Mouse (Mus musculus): Measurements from ENCODE around the gene Pelp1. TPM values are rescaled to one million over a fixed set of nuclear protein-coding genes. Genes with fewer than 3 reads are reported as not detected.

The Pelp1 gene
- total and polyA plus RNA-seq, 2 experiments from 2014 or later = 25.5 to 33.7 TPM

DNA sequence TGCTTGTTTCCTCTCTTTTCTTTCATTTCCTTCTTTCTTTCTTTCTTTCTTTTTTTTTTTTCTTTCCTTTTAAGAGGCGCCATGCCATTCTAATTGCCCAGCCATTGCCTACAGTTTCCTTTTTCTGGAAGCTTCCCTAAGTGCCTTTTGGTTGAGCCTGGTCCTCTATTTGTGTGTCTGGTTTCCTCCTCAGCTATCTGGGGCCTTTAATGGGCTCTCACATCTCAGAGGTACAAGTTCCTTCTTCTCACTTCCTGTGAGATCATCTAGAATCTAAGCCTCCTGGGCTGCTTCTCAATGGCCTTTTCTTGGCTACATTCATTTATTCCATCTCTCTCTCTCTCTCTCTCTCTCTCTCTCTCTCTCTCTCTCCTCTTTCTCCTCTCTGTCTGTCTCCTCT lies 37.5 kb upstream of the Pelp1 start:
- Histone ChIP-seq H3K4me2 (ENCODE audit: low read depth, low read length) (no peak overlapping the region), H3K27ac (no peak overlapping the region), H3K36me3 (ENCODE audit: insufficient read depth, low read length) (no peaks in the 10 kb centered on the region), H3K27me3 (ENCODE audit: insufficient read depth, low read length) (no peaks in the 10 kb centered on the region), H3K4me3 (ENCODE audit: low read length) (no peak overlapping the region), H3K4me1 (ENCODE audit: insufficient read depth, low read length) (peaks cover under 1% of the 10 kb centered on the region; the same call in 1 of the 2 replicates), H3K9ac (replicated peaks; ENCODE audit: low read length) (no peak overlapping the region), H3K9me3 (ENCODE audit: low read length) (no peaks in the 10 kb centered on the region)
- no peak for ATAC-seq
- 78% methylated on average over 1 of the region's 1 CpGs for WGBS
- no peak for DNase-seq (ENCODE audit: low spot score)
- TF ChIP-seq CTCF (IDR thresholded peaks at IDR 0.05; ENCODE audit: low read depth) = no peak

- H3K27me3 ChIP-seq (ENCODE audit: insufficient read depth, low read length) = no peaks in the 10 kb centered on the region
- H3K9me3 ChIP-seq (ENCODE audit: low read length) = no peaks in the 10 kb centered on the region
- no peak overlapping the region for H3K4me3 ChIP-seq (ENCODE audit: low read length)
- ATAC-seq (no peak), DNase-seq (ENCODE audit: low spot score) (no peak)
- 51% methylated on average over 3 of the region's 3 CpGs for WGBS
- H3K36me3 ChIP-seq (ENCODE audit: insufficient read depth, low read length) = no peaks in the 10 kb centered on the region
- H3K4me1 ChIP-seq (ENCODE audit: insufficient read depth, low read length) = no peaks in the 10 kb centered on the region
- H3K4me2 ChIP-seq (ENCODE audit: low read depth, low read length) = no peak overlapping the region
- TF ChIP-seq CTCF (IDR thresholded peaks at IDR 0.05; ENCODE audit: low read depth) = no peak
- no peak overlapping the region for H3K27ac ChIP-seq
- no peak overlapping the region for H3K9ac ChIP-seq (replicated peaks; ENCODE audit: low read length)
These were observed 36.9 kb upstream of the Pelp1 start for GRCm38 (mm10) chr11:70446756-70447155.

- 82% methylated on average over 6 of the region's 6 CpGs for WGBS
- Histone ChIP-seq H3K4me2 (ENCODE audit: low read depth, low read length) (no peak overlapping the region), H3K27me3 (ENCODE audit: insufficient read depth, low read length) (no peaks in the 10 kb centered on the region), H3K4me1 (ENCODE audit: insufficient read depth, low read length) (no peaks in the 10 kb centered on the region), H3K36me3 (ENCODE audit: insufficient read depth, low read length) (peaks cover 11% of the 10 kb centered on the region), H3K9me3 (ENCODE audit: low read length) (no peaks in the 10 kb centered on the region), H3K4me3 (ENCODE audit: low read length) (no peak overlapping the region), H3K27ac (no peak overlapping the region), H3K9ac (replicated peaks; ENCODE audit: low read length) (no peak overlapping the region)
- ATAC-seq (no peak), DNase-seq (ENCODE audit: low spot score) (no peak)
- no peak for TF ChIP-seq CTCF (IDR thresholded peaks at IDR 0.05; ENCODE audit: low read depth)
These were observed 34.8 kb upstream of the Pelp1 start for GRCm38 (mm10) chr11:70444667-70445066.

- no peaks in the 10 kb centered on the region for H3K27me3 ChIP-seq (ENCODE audit: insufficient read depth, low read length)
- 81% methylated on average over 3 of the region's 3 CpGs for WGBS
- H3K4me2 ChIP-seq (ENCODE audit: low read depth, low read length) = no peak overlapping the region
- H3K4me1 ChIP-seq (ENCODE audit: insufficient read depth, low read length) = no peaks in the 10 kb centered on the region
- H3K36me3 ChIP-seq (ENCODE audit: insufficient read depth, low read length) = peaks cover 18% of the 10 kb centered on the region
- H3K9ac ChIP-seq (replicated peaks; ENCODE audit: low read length) = no peak overlapping the region
- no peak for TF ChIP-seq CTCF (IDR thresholded peaks at IDR 0.05; ENCODE audit: low read depth)
- no peak overlapping the region for H3K27ac ChIP-seq
- DNase-seq (ENCODE audit: low spot score) (no peak), ATAC-seq (no peak)
- no peak overlapping the region for H3K4me3 ChIP-seq (ENCODE audit: low read length)
- no peaks in the 10 kb centered on the region for H3K9me3 ChIP-seq (ENCODE audit: low read length)
These were observed 34.1 kb upstream of the Pelp1 start for GRCm38 (mm10) chr11:70443964-70444363.

DNA sequence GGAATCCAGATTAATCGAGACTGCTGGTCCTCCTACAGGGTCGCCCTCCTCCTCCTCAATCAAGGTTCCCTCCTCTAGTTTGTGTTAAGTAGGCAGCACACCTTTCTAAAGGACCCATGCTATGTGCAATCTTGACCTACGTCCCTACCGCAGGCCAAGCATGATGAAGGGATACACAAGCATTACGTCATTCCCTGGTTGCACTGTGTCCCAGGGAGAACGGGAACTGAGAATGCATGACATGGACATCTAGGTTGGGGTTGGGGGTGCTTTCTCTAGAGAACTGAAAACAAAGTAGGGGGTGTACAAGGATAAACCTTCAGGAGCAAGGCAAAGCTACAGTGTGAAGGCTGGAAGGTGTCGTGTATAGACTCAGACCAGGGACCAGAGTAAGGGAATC lies 32.1 kb upstream of the Pelp1 start:
- DNase-seq (ENCODE audit: low spot score) = no peak
- Histone ChIP-seq H3K4me1 (ENCODE audit: insufficient read depth, low read length) (no peaks in the 10 kb centered on the region), H3K36me3 (ENCODE audit: insufficient read depth, low read length) (peaks cover 28% of the 10 kb centered on the region), H3K4me2 (ENCODE audit: low read depth, low read length) (no peak overlapping the region), H3K4me3 (ENCODE audit: low read length) (no peak overlapping the region), H3K27me3 (ENCODE audit: insufficient read depth, low read length) (no peaks in the 10 kb centered on the region), H3K9ac (replicated peaks; ENCODE audit: low read length) (no peak overlapping the region), H3K9me3 (ENCODE audit: low read length) (no peaks in the 10 kb centered on the region), H3K27ac (no peak overlapping the region)
- no peak for TF ChIP-seq CTCF (IDR thresholded peaks at IDR 0.05; ENCODE audit: low read depth)
- WGBS = 92% methylated on average over 7 of the region's 7 CpGs
- ATAC-seq = no peak

DNA sequence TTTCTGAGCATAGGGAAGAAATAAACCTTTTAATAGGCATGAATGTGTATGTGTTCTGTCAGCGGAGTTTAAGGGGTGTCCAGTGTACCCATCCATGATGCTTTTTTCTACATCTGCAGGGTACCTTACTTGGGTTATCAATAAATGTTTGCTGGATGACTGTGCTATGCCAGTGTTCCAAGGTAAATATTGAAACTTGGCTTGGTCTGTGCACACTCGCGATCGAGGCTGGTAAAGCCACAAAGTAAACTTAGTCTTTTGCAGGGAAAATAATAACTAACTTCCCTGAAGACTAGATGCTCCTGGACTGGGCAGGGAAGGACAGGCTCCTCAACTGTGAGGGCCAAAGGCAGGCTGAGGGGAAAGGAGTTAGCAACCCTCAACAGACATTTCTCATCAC lies 30.8 kb upstream of the Pelp1 start:
- peaks cover 41% of the 10 kb centered on the region for H3K36me3 ChIP-seq (ENCODE audit: insufficient read depth, low read length)
- no peak overlapping the region for H3K9ac ChIP-seq (replicated peaks; ENCODE audit: low read length)
- 93% methylated on average over 4 of the region's 4 CpGs for WGBS
- DNase-seq (ENCODE audit: low spot score) (no peak), ATAC-seq (no peak)
- H3K9me3 ChIP-seq (ENCODE audit: low read length) = no peaks in the 10 kb centered on the region
- no peaks in the 10 kb centered on the region for H3K4me1 ChIP-seq (ENCODE audit: insufficient read depth, low read length)
- no peak overlapping the region for H3K4me2 ChIP-seq (ENCODE audit: low read depth, low read length)
- H3K27ac ChIP-seq = no peak overlapping the region
- no peak for TF ChIP-seq CTCF (IDR thresholded peaks at IDR 0.05; ENCODE audit: low read depth)
- no peak overlapping the region for H3K4me3 ChIP-seq (ENCODE audit: low read length)
- H3K27me3 ChIP-seq (ENCODE audit: insufficient read depth, low read length) = no peaks in the 10 kb centered on the region

- DNase-seq (ENCODE audit: low spot score) (no peak), ATAC-seq (no peak)
- H3K27ac ChIP-seq = no peak overlapping the region
- peaks cover 6% of the 10 kb centered on the region for H3K4me1 ChIP-seq (ENCODE audit: insufficient read depth, low read length)
- no peak for TF ChIP-seq CTCF (IDR thresholded peaks at IDR 0.05; ENCODE audit: low read depth)
- H3K9me3 ChIP-seq (ENCODE audit: low read length) = no peaks in the 10 kb centered on the region
- no peak overlapping the region for H3K4me3 ChIP-seq (ENCODE audit: low read length)
- WGBS = 83% methylated on average over 7 of the region's 7 CpGs
- H3K4me2 ChIP-seq (ENCODE audit: low read depth, low read length) = no peak overlapping the region
- H3K27me3 ChIP-seq (ENCODE audit: insufficient read depth, low read length) = no peaks in the 10 kb centered on the region
- H3K9ac ChIP-seq (replicated peaks; ENCODE audit: low read length) = no peak overlapping the region
- peaks cover 41% of the 10 kb centered on the region for H3K36me3 ChIP-seq (ENCODE audit: insufficient read depth, low read length)
These were observed 29.0 kb upstream of the Pelp1 start for GRCm38 (mm10) chr11:70438728-70439374.
